Mouse (Mus musculus): Measurements from ENCODE around the gene Fam78b. TPM values are rescaled to one million over a fixed set of nuclear protein-coding genes. Genes with fewer than 3 reads are reported as not detected.

Fam78b gene
- polyA plus RNA-seq, 1 experiment = 0.72 TPM

GRCm38 (mm10) chr1:167057543-167057942 lies 56.3 kb downstream of the Fam78b start:
- Histone ChIP-seq H3K4me3 (ENCODE audit: extremely low read depth, insufficient read depth, insufficient read length) (no peak overlapping the region), H3K36me3 (ENCODE audit: control insufficient read depth, insufficient read depth, low read length) (no peaks in the 10 kb centered on the region), H3K4me1 (ENCODE audit: control insufficient read depth, insufficient read depth, insufficient read length) (no peaks in the 10 kb centered on the region), H3K27ac (ENCODE audit: insufficient read depth, low read length) (no peak overlapping the region), H3K27me3 (ENCODE audit: control insufficient read depth, insufficient read depth, low read length) (no peaks in the 10 kb centered on the region)
- no peak for TF ChIP-seq POLR2A (IDR thresholded peaks at IDR 0.05; ENCODE audit: low read depth, low read length)
- TF ChIP-seq CTCF (IDR thresholded peaks at IDR 0.05; ENCODE audit: extremely low read depth, insufficient read depth, insufficient read length, insufficient replicate concordance) = no peak
- no peak for DNase-seq (ENCODE audit: low read depth in 1 of 2, low spot score in 2 of 2)
- WGBS = 75% methylated on average over 5 of the region's 5 CpGs

DNA sequence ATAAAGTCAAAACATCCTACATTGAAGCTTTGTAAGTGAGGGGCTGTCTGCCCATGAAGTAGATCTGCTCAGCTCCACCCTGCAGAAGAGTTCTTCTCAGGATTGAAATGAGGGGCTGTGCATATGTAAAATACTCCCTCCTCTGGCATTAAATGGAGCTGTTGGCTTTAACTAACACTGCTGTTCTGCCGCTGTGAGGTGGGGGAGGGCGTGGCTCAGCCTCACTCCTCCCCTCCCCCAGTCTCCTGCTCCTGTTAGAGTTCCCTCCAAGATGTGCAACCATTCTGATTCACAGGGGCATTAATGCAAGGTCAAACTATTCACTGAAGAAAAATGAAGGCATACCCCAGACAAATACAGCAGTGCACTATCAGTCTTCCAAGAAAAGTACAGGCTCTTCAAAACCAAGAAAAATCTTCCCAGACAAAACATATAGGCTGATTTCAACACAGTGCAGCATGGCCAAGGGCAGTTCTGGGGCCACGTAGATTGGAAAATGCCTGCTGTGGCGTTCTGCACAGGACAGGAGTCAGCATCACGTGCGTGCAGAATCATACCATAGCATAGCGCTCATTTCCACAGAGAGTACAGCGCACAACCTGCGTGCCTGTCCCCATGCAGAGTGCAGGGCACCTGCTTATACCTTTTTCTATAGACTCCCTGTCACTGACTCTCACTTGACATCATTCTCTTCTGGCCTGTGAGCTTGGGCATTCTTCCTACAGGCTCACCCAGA lies 58.5 kb downstream of the Fam78b start:
- 69% methylated on average over 9 of the region's 9 CpGs for WGBS
- Histone ChIP-seq H3K36me3 (ENCODE audit: control insufficient read depth, insufficient read depth, low read length) (no peaks in the 10 kb centered on the region), H3K27me3 (ENCODE audit: control insufficient read depth, insufficient read depth, low read length) (no peaks in the 10 kb centered on the region), H3K4me3 (ENCODE audit: extremely low read depth, insufficient read depth, insufficient read length) (no peak overlapping the region), H3K4me1 (ENCODE audit: control insufficient read depth, insufficient read depth, insufficient read length) (no peaks in the 10 kb centered on the region), H3K27ac (ENCODE audit: insufficient read depth, low read length) (no peak overlapping the region)
- no peak for DNase-seq (ENCODE audit: low read depth in 1 of 2, low spot score in 2 of 2)
- TF ChIP-seq POLR2A (IDR thresholded peaks at IDR 0.05; ENCODE audit: low read depth, low read length) (no peak), CTCF (IDR thresholded peaks at IDR 0.05; ENCODE audit: extremely low read depth, insufficient read depth, insufficient read length, insufficient replicate concordance) (no peak)

DNA sequence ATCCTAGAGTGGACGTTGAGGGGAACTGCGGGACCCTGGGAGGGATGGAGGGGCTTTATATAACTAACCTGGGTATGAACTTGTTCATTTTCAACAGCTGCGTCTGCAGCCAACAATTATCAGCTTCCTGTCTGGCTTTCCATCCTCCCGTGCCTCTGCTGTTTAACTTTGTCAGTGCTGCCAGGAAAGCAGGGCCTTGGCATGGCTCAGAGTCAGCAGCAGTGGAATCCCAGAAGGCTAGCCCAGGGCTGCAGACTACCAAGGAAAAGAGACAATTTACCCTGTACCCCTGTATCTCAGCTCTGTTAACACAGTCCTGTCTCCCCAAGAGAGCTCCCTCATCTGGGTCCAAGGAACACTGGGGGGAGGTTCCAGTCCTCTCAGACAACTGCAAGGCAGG lies 62.8 kb downstream of the Fam78b start:
- TF ChIP-seq CTCF (IDR thresholded peaks at IDR 0.05; ENCODE audit: extremely low read depth, insufficient read depth, insufficient read length, insufficient replicate concordance) = no peak
- TF ChIP-seq POLR2A (IDR thresholded peaks at IDR 0.05; ENCODE audit: low read depth, low read length) = no peak
- Histone ChIP-seq H3K27ac (ENCODE audit: insufficient read depth, low read length) (no peak overlapping the region), H3K4me1 (ENCODE audit: control insufficient read depth, insufficient read depth, insufficient read length) (no peaks in the 10 kb centered on the region), H3K27me3 (ENCODE audit: control insufficient read depth, insufficient read depth, low read length) (no peaks in the 10 kb centered on the region), H3K4me3 (ENCODE audit: extremely low read depth, insufficient read depth, insufficient read length) (no peak overlapping the region), H3K36me3 (ENCODE audit: control insufficient read depth, insufficient read depth, low read length) (no peaks in the 10 kb centered on the region)
- 41% methylated on average over 4 of the region's 4 CpGs for WGBS
- DNase-seq (ENCODE audit: low read depth in 1 of 2, low spot score in 2 of 2) = no peak

DNA sequence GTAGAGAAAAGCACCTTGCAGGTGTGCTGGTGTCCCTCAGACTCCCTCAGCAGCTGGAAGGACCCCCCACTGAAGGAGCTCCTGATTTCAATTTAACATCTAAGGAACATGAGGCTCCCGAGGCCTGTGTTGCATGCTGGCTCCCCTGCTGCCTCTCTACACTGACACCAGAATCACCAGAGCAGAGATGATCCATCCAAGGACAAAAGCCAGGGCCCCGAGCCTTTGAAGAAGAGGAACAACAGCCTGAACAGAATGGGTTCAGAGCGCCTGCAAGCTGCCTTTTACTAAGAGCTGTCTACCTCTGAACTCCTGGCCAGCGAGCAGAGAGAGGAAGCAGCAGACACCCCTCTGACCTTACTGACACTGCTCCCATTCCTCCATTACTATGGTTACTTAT lies 64.3 kb downstream of the Fam78b start:
- no peak for TF ChIP-seq CTCF (IDR thresholded peaks at IDR 0.05; ENCODE audit: extremely low read depth, insufficient read depth, insufficient read length, insufficient replicate concordance)
- TF ChIP-seq POLR2A (IDR thresholded peaks at IDR 0.05; ENCODE audit: low read depth, low read length) = no peak
- Histone ChIP-seq H3K27me3 (ENCODE audit: control insufficient read depth, insufficient read depth, low read length) (no peaks in the 10 kb centered on the region), H3K4me1 (ENCODE audit: control insufficient read depth, insufficient read depth, insufficient read length) (no peaks in the 10 kb centered on the region), H3K4me3 (ENCODE audit: extremely low read depth, insufficient read depth, insufficient read length) (no peak overlapping the region), H3K27ac (ENCODE audit: insufficient read depth, low read length) (no peak overlapping the region), H3K36me3 (ENCODE audit: control insufficient read depth, insufficient read depth, low read length) (no peaks in the 10 kb centered on the region)
- WGBS = 63% methylated on average over 4 of the region's 4 CpGs
- DNase-seq (ENCODE audit: low read depth in 1 of 2, low spot score in 2 of 2) = no peak

GRCm38 (mm10) chr1:167065986-167066385 lies 64.8 kb downstream of the Fam78b start:
- TF ChIP-seq CTCF (IDR thresholded peaks at IDR 0.05; ENCODE audit: extremely low read depth, insufficient read depth, insufficient read length, insufficient replicate concordance) (no peak), POLR2A (IDR thresholded peaks at IDR 0.05; ENCODE audit: low read depth, low read length) (no peak)
- Histone ChIP-seq H3K27me3 (ENCODE audit: control insufficient read depth, insufficient read depth, low read length) (no peaks in the 10 kb centered on the region), H3K36me3 (ENCODE audit: control insufficient read depth, insufficient read depth, low read length) (no peaks in the 10 kb centered on the region), H3K27ac (ENCODE audit: insufficient read depth, low read length) (no peak overlapping the region), H3K4me1 (ENCODE audit: control insufficient read depth, insufficient read depth, insufficient read length) (no peaks in the 10 kb centered on the region), H3K4me3 (ENCODE audit: extremely low read depth, insufficient read depth, insufficient read length) (no peak overlapping the region)
- DNase-seq (ENCODE audit: low read depth in 1 of 2, low spot score in 2 of 2) = no peak
- 73% methylated on average over 10 of the region's 10 CpGs for WGBS

DNA sequence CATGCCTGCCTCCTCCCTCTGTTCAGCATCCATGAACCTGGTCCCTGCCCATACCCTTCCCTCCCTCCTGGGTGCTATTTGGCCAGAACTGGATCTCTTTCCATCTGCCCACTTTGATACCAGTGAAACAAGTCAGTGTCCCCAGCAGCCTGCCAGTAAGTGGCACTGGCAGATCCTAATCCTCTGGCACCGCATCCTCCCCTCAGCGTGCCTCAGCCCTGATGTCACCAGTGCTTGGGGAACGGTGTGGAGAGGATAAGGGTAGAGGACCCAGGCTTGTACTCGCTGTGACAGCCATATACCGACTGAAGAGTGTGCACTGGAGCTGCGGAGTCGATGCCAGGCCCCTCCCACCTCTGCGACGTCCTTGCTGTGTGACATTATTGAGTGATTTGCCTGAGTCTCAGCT lies 65.7 kb downstream of the Fam78b start:
- Histone ChIP-seq H3K27ac (ENCODE audit: insufficient read depth, low read length) (no peak overlapping the region), H3K36me3 (ENCODE audit: control insufficient read depth, insufficient read depth, low read length) (no peaks in the 10 kb centered on the region), H3K27me3 (ENCODE audit: control insufficient read depth, insufficient read depth, low read length) (no peaks in the 10 kb centered on the region), H3K4me3 (ENCODE audit: extremely low read depth, insufficient read depth, insufficient read length) (no peak overlapping the region), H3K4me1 (ENCODE audit: control insufficient read depth, insufficient read depth, insufficient read length) (no peaks in the 10 kb centered on the region)
- TF ChIP-seq POLR2A (IDR thresholded peaks at IDR 0.05; ENCODE audit: low read depth, low read length) = no peak
- TF ChIP-seq CTCF (IDR thresholded peaks at IDR 0.05; ENCODE audit: extremely low read depth, insufficient read depth, insufficient read length, insufficient replicate concordance) = no peak
- 79% methylated on average over 9 of the region's 9 CpGs for WGBS
- DNase-seq (ENCODE audit: low read depth in 1 of 2, low spot score in 2 of 2) = no peak

DNA sequence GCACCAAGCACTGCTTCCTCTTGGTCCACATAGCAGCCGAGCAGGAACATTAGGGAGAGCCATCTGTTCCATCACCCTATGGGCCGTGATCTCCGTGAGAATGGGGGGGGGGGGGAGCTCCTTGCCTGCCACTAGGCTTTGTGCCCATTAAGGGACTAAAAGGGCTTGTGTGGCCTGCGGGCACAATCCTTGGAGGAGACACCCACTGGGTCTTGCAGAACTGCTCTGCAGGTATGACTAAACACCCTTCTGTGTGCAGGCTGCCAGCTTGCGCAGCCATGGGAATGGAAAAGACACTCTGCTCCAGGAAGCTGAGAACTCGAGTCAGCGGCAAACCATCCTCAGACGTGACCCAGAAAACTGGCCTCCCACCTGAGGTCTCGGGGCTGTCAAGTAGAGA lies 68.5 kb downstream of the Fam78b start:
- no peak for DNase-seq (ENCODE audit: low read depth in 1 of 2, low spot score in 2 of 2)
- Histone ChIP-seq H3K4me3 (ENCODE audit: extremely low read depth, insufficient read depth, insufficient read length) (no peak overlapping the region), H3K4me1 (ENCODE audit: control insufficient read depth, insufficient read depth, insufficient read length) (no peaks in the 10 kb centered on the region), H3K27me3 (ENCODE audit: control insufficient read depth, insufficient read depth, low read length) (no peaks in the 10 kb centered on the region), H3K36me3 (ENCODE audit: control insufficient read depth, insufficient read depth, low read length) (no peaks in the 10 kb centered on the region), H3K27ac (ENCODE audit: insufficient read depth, low read length) (no peak overlapping the region)
- TF ChIP-seq CTCF (IDR thresholded peaks at IDR 0.05; ENCODE audit: extremely low read depth, insufficient read depth, insufficient read length, insufficient replicate concordance) = no peak
- no peak for TF ChIP-seq POLR2A (IDR thresholded peaks at IDR 0.05; ENCODE audit: low read depth, low read length)
- WGBS = 62% methylated on average over 9 of the region's 9 CpGs
